In genomic region chr1:69543774-69544597, GRCm38 (mm10) we compare ENCODE assay signal across 26 mouse cellular contexts.
DNase-seq lines count a peak whose midpoint lies in the region; ATAC-seq and TF ChIP-seq lines count a peak whose summit lies in the region.
"Had no signal": no experiment of that assay in that cellular context is flagged by ENCODE, and none has a peak within 500 bp of the region (broad histone marks: within the 10 kb centered on the region; RNA-seq: fewer than 3 reads in every experiment).

No protein-coding gene starts in this region.

- no peak overlapping the region for H3K4me2 ChIP-seq in liver, embryonic 16.5 days (ENCODE audit: low read depth, low read length)
- H3K4me2 ChIP-seq in intestine, embryonic 16.5 days (ENCODE audit: low read depth, low read length), result no peak overlapping the region
- no peak overlapping the region for H3K4me2 ChIP-seq in forebrain, embryonic 15.5 days (replicated peaks)
- H3K4me2 ChIP-seq: midbrain, embryonic 12.5 days had no signal

- no peaks in the 10 kb centered on the region for H3K9me3 ChIP-seq in MEL (replicated peaks; ENCODE audit: insufficient read depth, low read length)
- H3K9me3 ChIP-seq in liver, embryonic 16.5 days (replicated peaks; ENCODE audit: control insufficient read depth, low read length), result no peaks in the 10 kb centered on the region
- no peaks in the 10 kb centered on the region for H3K9me3 ChIP-seq in intestine, embryonic 16.5 days (ENCODE audit: control insufficient read depth, low read length)
- H3K9me3 ChIP-seq in forebrain, embryonic 15.5 days, result no peaks in the 10 kb centered on the region
- H3K9me3 ChIP-seq: megakaryocyte, embryonic 14.5 days; midbrain, embryonic 12.5 days had no signal

- WGBS in liver, embryonic 16.5 days (ENCODE audit: insufficient replicate concordance), result 73% methylated on average over 6 of the region's 6 CpGs
- 94% methylated on average over 6 of the region's 6 CpGs for WGBS in intestine, embryonic 16.5 days
- WGBS in forebrain, embryonic 15.5 days, result 96% methylated on average over 6 of the region's 6 CpGs

- no peak for TF ChIP-seq CTCF in MEL (IDR thresholded peaks at IDR 0.05 in 2 of 3, conservative IDR thresholded peaks at IDR 0.05 in 1 of 3; ENCODE audit: control insufficient read depth in 1 of 3, insufficient read depth in 1 of 3, low read depth in 2 of 3, low read length in 3 of 3, poor library complexity in 1 of 3, severe bottlenecking in 1 of 3)

- no peak overlapping the region for H3K9ac ChIP-seq in MEL (ENCODE audit: control insufficient read depth, low read depth, low read length, poor library complexity, severe bottlenecking)
- no peak overlapping the region for H3K9ac ChIP-seq in liver, embryonic 16.5 days (ENCODE audit: low read depth, low read length)
- no peak overlapping the region for H3K9ac ChIP-seq in intestine, embryonic 16.5 days (ENCODE audit: low read depth, low read length)
- H3K9ac ChIP-seq in forebrain, embryonic 15.5 days (replicated peaks), result no peak overlapping the region
- H3K9ac ChIP-seq: midbrain, embryonic 12.5 days had no signal

- TF ChIP-seq EP300 in MEL (IDR thresholded peaks at IDR 0.05; ENCODE audit: low read depth in 1 of 2, low read length in 2 of 2), result no peak

- TF ChIP-seq RAD21 in MEL (IDR thresholded peaks at IDR 0.05; ENCODE audit: low read depth, low read length), result no peak

- H3K79me2 ChIP-seq in MEL (ENCODE audit: control insufficient read depth, insufficient read depth, low read length, poor library complexity), result no peaks in the 10 kb centered on the region

- no peak for TF ChIP-seq POLR2A in MEL (IDR thresholded peaks at IDR 0.05; ENCODE audit: control insufficient read depth in 1 of 2, insufficient read depth in 1 of 2, low read depth in 1 of 2, low read length in 2 of 2, poor library complexity in 1 of 2)

- H3K27me3 ChIP-seq in MEL (ENCODE audit: control insufficient read depth in 1 of 2, insufficient read depth in 2 of 2, low read length in 2 of 2), result no peaks in the 10 kb centered on the region
- H3K27me3 ChIP-seq in liver, embryonic 16.5 days (ENCODE audit: control insufficient read depth, insufficient read depth, low read depth, low read length), result no peaks in the 10 kb centered on the region
- H3K27me3 ChIP-seq in intestine, embryonic 16.5 days (replicated peaks; ENCODE audit: control insufficient read depth, insufficient read depth, low read length), result no peaks in the 10 kb centered on the region
- no peaks in the 10 kb centered on the region for H3K27me3 ChIP-seq in forebrain, embryonic 15.5 days
- H3K27me3 ChIP-seq: megakaryocyte, embryonic 14.5 days; midbrain, embryonic 12.5 days had no signal

- peaks cover 0 to 56% of the 10 kb centered on the region in 2 experiments; a peak in 2 of 4 replicates for H3K36me3 ChIP-seq in MEL (ENCODE audit: control insufficient read depth in 1 of 2, insufficient read depth in 2 of 2, low read length in 2 of 2)
- no peaks in the 10 kb centered on the region for H3K36me3 ChIP-seq in liver, embryonic 16.5 days (ENCODE audit: control insufficient read depth, insufficient read depth)
- H3K36me3 ChIP-seq in intestine, embryonic 16.5 days (ENCODE audit: control insufficient read depth, insufficient read depth, low read length), result no peaks in the 10 kb centered on the region
- H3K36me3 ChIP-seq in forebrain, embryonic 15.5 days, result no peaks in the 10 kb centered on the region

- intact Hi-C loops in heart, postnatal 36 days (cut with DNase I), result no loop called here

- peak overlapping the region; percentile 46 for H3K27ac ChIP-seq in MEL (ENCODE audit: control insufficient read depth, low read depth, low read length)
- peak overlapping the region; percentile 56; the same call in 1 of the 2 replicates for H3K27ac ChIP-seq in liver, embryonic 16.5 days (ENCODE audit: low read length)
- H3K27ac ChIP-seq in intestine, embryonic 16.5 days (ENCODE audit: low read length), result no peak overlapping the region
- H3K27ac ChIP-seq in forebrain, embryonic 15.5 days (replicated peaks), result no peak overlapping the region
- H3K27ac ChIP-seq: midbrain, embryonic 12.5 days; stomach, postnatal 0 days had no signal

- peak; percentile 90 for ATAC-seq in inflammation-experienced regulatory T-cells, adult 6 months
- peak; percentile 30; the same call in 1 of the 2 replicates for ATAC-seq in liver, embryonic 16.5 days (ENCODE audit: low read depth)
- no peak for ATAC-seq in intestine, embryonic 16.5 days
- no peak for ATAC-seq in forebrain, embryonic 15.5 days (replicated peaks)
- ATAC-seq: forebrain, embryonic 16.5 days; hindbrain, embryonic 16.5 days; intestine, postnatal 0 days had no signal

- no peak overlapping the region for H3K4me3 ChIP-seq in MEL (ENCODE audit: control insufficient read depth in 1 of 2, insufficient read depth in 1 of 2, low read depth in 2 of 2, low read length in 2 of 2)
- H3K4me3 ChIP-seq in liver, embryonic 16.5 days (ENCODE audit: low read depth, low read length), result no peak overlapping the region
- no peak overlapping the region for H3K4me3 ChIP-seq in intestine, embryonic 16.5 days (ENCODE audit: low read length)
- no peak overlapping the region for H3K4me3 ChIP-seq in forebrain, embryonic 15.5 days
- H3K4me3 ChIP-seq: megakaryocyte, embryonic 14.5 days; midbrain, embryonic 12.5 days; myocyte had no signal

- peaks cover 34 to 42% of the 10 kb centered on the region in 2 experiments for H3K4me1 ChIP-seq in MEL (ENCODE audit: control insufficient read depth in 1 of 2, insufficient read depth in 2 of 2, low read length in 2 of 2)
- peaks cover 33% of the 10 kb centered on the region for H3K4me1 ChIP-seq in liver, embryonic 16.5 days (ENCODE audit: control insufficient read depth, low read depth, low read length)
- H3K4me1 ChIP-seq in intestine, embryonic 16.5 days (ENCODE audit: control insufficient read depth, insufficient read depth, low read length), result no peaks in the 10 kb centered on the region
- no peaks in the 10 kb centered on the region for H3K4me1 ChIP-seq in forebrain, embryonic 15.5 days

- peak; percentile 90 for DNase-seq in CD4-positive helper T cell, adult 2 months (ENCODE audit: low read depth, low spot score)
- DNase-seq in MEL (ENCODE audit: low read depth, low spot score), result no peak
- DNase-seq in embryo, embryonic 10.5 days (ENCODE audit: low spot score), result no peak
- DNase-seq in heart, postnatal 36 days, result no peak
- DNase-seq: adrenal gland, adult 2 months; adrenal gland, postnatal 36 days; cerebellum, adult 2 months; cerebellum, postnatal 14 days; heart, postnatal 14 days; kidney, postnatal 14 days; layer of hippocampus, adult 9-11 months; lung, postnatal 36 days; spleen, adult 18-20 months; thymus, adult 2 months; thymus, postnatal 36 days had no signal

TF ChIP-seq in MEL, 35 proteins besides CTCF, POLR2A, EP300 and RAD21:
- no peak for TF ChIP-seq E2F4 (IDR thresholded peaks at IDR 0.05; ENCODE audit: borderline replicate concordance, low read depth, low read length)
- peak; percentile 59; the same call in 1 of the 2 replicates for TF ChIP-seq TCF12 (IDR thresholded peaks at IDR 0.05; ENCODE audit: low read depth, low read length)
- no peak for TF ChIP-seq BHLHE40 (IDR thresholded peaks at IDR 0.05; ENCODE audit: borderline replicate concordance, low read depth, low read length)
- no peak for TF ChIP-seq TBP (IDR thresholded peaks at IDR 0.05; ENCODE audit: low read depth, low read length)
- no peak for TF ChIP-seq RCOR1 (IDR thresholded peaks at IDR 0.05; ENCODE audit: low read depth, low read length)
- no peak for TF ChIP-seq ZC3H11A (IDR thresholded peaks at IDR 0.05; ENCODE audit: low read depth, low read length)

Comparison
In these comparisons a context has a peak if more than half of its experiments do, and no peak if none do; other contexts are left out.
1. H3K27ac ChIP-seq: peak in MEL (single experiment) and liver, embryonic 16.5 days (single experiment); none in intestine, embryonic 16.5 days (single experiment) and forebrain, embryonic 15.5 days (single experiment).
2. ATAC-seq: peak in inflammation-experienced regulatory T-cells, adult 6 months (single experiment) and liver, embryonic 16.5 days (single experiment); none in intestine, embryonic 16.5 days (single experiment) and forebrain, embryonic 15.5 days (single experiment).